Mouse (Mus musculus) adrenal gland, postnatal 25 days (tissue): ENCODE results near the gene Ms4a6b. TPM values are rescaled to one million over a fixed set of nuclear protein-coding genes. Genes with fewer than 3 reads are reported as not detected.
"Not testable (repeated sequence)": the region's sequence is repeated elsewhere in the genome, so short reads cannot be mapped to it uniquely, and the experiment has no call there.

Experiments used
- DNase-seq: peaks from one replicate; pipeline ENCODE4 v3.0.0; 2021; ENCODE audit warnings: mixed read lengths
- total RNA-seq: library from RNA; stranded (reverse); gene quantifications from 2 replicates; pipeline ENCODE4 v1.2.3, GENCODE M21; 2021

Ms4a6b gene
- total RNA-seq, 1 experiment from 2014 or later = 5.6 TPM

DNA sequence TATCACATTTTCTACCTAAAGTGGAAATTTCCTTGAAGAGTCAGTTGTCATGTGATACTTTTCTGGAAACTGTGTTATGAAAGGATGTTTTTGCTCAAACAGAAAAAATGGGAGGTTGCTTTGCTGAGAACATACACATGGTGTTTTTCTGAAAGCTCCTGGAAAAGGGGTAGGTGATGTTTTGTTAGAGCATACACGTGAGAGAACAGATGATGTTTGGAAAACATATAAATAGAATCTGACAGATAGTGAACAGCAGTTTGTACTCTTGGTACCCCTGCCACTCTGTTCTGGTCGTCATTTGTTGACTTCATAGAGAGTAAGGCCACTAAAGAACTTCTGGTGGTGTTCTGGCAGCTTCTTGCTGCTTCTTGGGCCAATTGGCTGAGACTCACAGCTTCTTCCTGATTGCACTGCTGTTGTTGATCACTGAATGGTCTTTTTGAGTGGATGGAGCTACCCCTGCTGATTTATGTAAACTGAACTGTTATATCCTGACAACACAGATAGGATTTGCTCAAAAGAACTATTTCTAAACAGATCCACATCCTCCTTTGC, 17.7 kb downstream of the Ms4a6b start:
- DNase-seq = no peak

DNA sequence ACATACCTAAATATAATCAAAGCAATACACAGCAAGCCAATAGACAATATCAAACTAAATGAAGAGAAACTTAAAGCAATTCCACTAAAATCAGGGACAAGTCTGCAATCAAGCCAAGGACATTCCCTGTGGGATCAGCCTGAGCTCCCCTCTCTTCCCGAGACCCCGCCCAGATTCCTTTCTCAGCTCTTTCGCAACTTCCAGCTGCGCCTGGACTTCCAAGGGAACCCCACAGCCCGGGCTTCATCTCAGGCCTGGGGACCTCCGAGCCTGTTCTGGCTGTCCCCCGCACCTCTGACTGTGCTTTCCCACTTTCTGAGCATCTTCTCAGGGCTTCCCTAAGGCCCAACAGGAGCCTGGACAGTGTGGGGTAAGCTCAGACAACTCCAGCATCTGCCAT, 20.3 kb downstream of the Ms4a6b start, which contains the start of gene Ms4a4d:
Gene Ms4a4d (plus strand): TSS at position 209 of the 400 bp plus-strand sequence.
- no peak for DNase-seq

DNA sequence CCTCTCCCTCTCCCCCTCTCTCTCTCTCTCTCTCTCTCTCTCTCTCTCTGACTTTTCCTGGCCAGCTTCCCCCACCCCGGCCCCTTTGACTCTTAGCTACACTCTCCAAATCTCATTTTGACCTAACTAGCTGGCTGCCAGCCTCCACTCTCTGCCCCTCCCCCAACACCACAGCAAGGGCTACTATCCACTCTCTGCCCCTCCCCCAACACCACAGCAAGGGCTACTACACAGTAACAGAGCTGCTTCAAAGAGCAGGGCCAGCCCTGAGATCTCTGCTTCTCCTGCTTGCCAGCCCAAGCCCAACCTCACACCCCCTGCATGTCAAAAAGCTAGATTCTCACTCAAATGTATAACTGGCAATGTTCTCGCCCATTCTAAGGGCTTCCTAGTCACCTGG, 21.0 kb downstream of the Ms4a6b start:
- DNase-seq = no peak

DNA sequence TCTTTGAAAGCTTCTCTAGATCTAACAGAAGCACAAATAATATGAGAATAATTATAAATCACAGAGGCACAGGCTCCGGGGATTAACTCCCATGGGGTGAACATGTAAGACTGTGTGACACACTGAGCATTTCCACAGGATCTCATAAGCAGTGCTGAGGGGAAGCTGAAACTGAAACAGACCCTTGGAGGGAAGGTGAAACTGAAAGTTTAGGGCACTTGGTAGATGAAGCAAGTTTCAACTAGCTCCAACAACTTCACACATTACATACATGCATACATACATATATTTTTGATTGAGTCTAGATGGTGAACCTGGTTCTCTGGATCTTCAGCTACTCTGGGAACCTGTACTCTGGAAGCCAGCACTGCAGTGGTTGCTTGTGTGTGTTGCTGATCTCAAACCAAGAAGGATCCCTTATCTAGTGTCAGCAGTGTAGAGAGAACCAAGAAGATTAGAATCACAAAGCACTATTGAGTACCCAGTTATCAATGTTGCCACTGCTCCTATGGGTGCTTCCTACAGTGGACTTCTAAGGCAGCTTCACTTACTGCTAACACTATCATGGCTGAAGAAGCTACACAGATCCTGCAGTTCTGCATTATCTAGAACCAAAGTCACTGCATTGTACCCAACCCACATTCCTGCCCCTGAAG, 24.0 kb downstream of the Ms4a6b start:
- DNase-seq = not testable (repeated sequence)

DNA sequence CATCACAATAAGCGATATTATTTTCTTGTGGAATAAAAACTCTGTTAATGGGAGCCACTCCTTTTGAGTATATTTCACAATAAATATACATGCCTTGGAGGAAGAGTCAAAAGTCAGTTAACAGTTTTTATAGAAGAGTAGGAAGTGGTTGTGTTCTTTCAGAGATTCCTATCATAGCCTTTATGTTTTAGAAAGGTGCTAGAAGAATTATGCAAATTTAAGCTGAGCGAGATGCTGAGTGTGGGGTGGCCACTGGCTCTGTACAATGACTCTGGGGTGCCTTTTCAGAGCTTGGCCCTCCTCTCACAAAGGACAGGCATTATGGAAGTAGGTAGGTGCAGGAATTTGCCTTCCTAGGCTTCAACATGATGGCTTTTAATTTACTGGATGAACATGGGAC, 28.1 kb downstream of the Ms4a6b start:
- DNase-seq = not testable (repeated sequence)

DNA sequence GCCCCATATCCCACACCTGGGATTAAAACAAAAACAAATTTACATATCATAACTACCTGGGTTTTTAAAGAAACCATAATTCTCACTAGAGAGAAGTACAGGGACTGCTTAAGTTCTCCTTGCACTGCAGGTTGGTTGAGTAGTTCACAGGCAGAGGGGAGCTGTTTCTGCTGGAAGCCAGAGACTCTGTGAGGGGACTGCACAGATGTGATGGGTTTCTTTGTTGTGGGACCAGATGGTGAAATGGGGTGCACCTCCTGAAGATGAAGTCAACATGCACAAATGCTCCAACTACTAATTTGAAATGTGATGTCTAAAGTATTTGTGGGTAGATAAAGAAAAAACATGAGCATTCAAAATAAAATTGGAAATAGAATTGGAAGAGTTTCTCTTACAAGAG, 31.6 kb downstream of the Ms4a6b start:
- no peak for DNase-seq

DNA sequence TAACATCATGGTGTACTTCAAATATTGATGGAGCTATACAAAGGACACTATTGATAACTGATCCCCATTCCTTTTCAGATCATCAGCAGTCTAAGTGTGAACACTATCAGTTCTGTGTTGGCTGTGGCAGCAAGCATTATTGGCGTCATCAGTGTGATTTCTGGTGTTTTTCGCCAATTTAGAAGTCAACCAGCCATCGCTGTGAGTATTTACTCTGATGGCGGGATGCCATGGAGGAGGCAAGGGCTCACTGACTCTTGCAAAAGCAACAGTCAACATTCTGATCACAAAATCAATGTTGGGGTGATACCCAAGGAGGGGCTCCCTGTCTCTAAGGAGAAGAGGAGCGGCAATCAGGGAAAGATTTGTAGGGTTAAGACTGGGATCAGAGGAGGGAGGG, 38.4 kb downstream of the Ms4a6b start:
- DNase-seq = no peak

DNA sequence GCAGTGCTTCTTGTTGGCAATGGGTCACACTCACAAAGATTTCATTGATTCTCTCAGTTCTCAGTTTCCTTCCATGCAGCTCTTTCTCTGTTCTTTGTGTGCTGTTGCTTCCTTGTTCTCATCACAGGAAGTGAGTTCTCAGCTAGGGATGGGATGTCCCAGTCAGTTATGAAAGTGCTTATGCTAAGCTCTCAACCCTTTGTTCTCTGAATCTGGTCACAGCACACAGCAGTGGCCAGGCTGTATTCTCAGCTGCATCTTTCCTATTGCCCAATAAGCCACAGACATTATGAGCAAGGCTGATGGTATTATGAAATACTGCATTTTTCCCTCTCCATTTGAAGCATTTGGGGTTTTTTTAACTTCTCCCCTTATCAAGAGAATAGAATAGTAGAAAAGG, 43.2 kb downstream of the Ms4a6b start:
- not testable (repeated sequence) for DNase-seq

DNA sequence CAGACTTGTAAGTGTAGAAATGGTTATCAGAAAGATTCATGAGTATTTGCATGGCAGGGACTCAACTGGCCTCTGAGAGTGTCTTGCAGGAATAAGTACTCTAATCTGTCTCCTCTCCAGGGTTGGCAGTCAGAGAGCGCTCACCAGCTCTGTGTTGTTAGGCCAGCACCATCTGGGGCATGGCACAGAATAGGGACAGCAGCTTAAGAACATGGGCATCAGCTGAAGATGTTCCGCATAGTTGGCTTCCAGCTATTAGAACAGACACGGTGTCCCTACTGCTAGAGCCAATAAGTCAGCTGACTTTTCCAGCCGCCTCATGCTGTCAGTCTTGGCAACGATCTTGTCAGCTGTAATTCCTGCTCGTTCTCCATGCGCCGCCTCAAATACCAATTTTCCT, 58.7 kb downstream of the Ms4a6b start:
- DNase-seq = no peak

Other genes with a start within 250 kb of the Ms4a6b start
- gene Ms4a5, start 232.6 kb upstream of the Ms4a6b start, total RNA-seq = not detected in 2 replicates
- 0.24 TPM in 1 of 2 replicates, not detected in the other for gene Ms4a14, start 202.1 kb upstream of the Ms4a6b start, total RNA-seq
- 1.4 TPM in 1 of 2 replicates, not detected in the other for gene Ms4a7, start 180.4 kb upstream of the Ms4a6b start, total RNA-seq
- 3.4 and 3.6 TPM in 2 replicates for gene Ms4a4a, start 141.0 kb upstream of the Ms4a6b start, total RNA-seq
- gene Ms4a4c, start 111.7 kb upstream of the Ms4a6b start, total RNA-seq = 1.2 TPM in 1 of 2 replicates, not detected in the other
- gene Ms4a4b, start 73.0 kb upstream of the Ms4a6b start, total RNA-seq = 0.94 TPM in 1 of 2 replicates, not detected in the other
- 4.0 and 4.5 TPM in 2 replicates for gene Ms4a6c, start 47.1 kb upstream of the Ms4a6b start, total RNA-seq
- 0.33 and 0.76 TPM in 2 replicates for gene Gm8369, start 30.6 kb upstream of the Ms4a6b start, total RNA-seq
- 0.61 and 1.0 TPM in 2 replicates for gene Ms4a4d, start 20.3 kb downstream of the Ms4a6b start, total RNA-seq
- 2.2 and 2.3 TPM in 2 replicates for gene Ms4a6d, start 88.3 kb downstream of the Ms4a6b start, total RNA-seq
- not detected in 2 replicates for gene Ms4a2, start 107.2 kb downstream of the Ms4a6b start, total RNA-seq
- not detected in 2 replicates for gene Ms4a3, start 124.3 kb downstream of the Ms4a6b start, total RNA-seq
- 0.67 TPM in 1 of 2 replicates, not detected in the other for gene Oosp2, start 144.0 kb downstream of the Ms4a6b start, total RNA-seq
- gene Oosp1, start 174.6 kb downstream of the Ms4a6b start, total RNA-seq = 2.2 and 4.4 TPM in 2 replicates
- gene Oosp3, start 180.5 kb downstream of the Ms4a6b start, total RNA-seq = not detected in 2 replicates
- gene Gif, start 231.0 kb downstream of the Ms4a6b start, total RNA-seq = not detected in 2 replicates